Mouse (Mus musculus): ENCODE data around the gene Fnbp1l.

DNA sequence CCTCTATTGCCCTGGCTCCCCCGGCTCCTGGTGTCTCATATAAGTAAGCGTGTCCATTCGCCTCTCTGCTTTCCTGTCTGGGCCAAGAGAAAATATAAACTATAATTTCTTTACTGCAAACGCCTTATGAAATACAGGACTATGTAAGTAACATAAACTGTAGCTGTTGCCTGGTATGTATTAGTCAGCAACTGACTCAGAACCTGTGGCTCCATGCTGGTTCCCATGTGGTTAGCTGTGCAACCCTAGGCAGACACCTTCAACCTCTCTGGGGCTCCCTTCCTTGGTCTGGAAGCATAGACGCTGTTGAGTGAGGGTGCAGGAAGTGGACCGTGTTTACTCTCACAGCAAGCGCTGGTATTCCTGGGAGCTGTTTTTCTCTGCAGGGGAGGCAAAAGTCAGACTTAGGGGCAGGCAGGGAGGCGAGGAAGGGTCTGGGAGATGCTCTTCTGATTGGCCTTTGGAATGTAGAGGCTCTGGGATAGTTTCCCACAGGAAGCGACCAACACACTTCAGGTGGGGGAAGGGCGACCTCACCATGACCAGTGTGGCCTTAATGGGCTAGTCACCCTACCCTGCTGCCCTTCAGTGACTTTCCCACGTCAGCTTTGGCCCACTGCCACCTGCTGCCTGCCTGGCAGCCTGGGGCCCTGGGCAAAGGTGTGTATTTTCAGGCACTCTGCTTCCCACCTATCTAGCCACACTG, 109.8 kb downstream of the Fnbp1l start:
- TF ChIP-seq CTCF (IDR thresholded peaks at IDR 0.05; ENCODE audit: low read depth, low read length) (no peak), GATA2 (IDR thresholded peaks at IDR 0.05; ENCODE audit: borderline replicate concordance, low read depth, low read length) (no peak)

Measured in G1E (cell line).